Mouse (Mus musculus) gastrocnemius, postnatal 14 days (tissue): ENCODE data around the gene Gm13288. TPM values are rescaled to one million over a fixed set of nuclear protein-coding genes. Genes with fewer than 3 reads are reported as not detected.
A peak's percentile ranks its signal among the peaks of the same experiment; 100 is the strongest.
"Not testable (repeated sequence)": the region's sequence is repeated elsewhere in the genome, so short reads cannot be mapped to it uniquely, and the experiment has no call there.

Source experiments
- DNase-seq: peaks from one replicate; pipeline ENCODE4 v3.0.0; 2021; ENCODE audit warnings: mixed read lengths
- intact Hi-C: fragments of 180-260 bp; cut with DNase I; formaldehyde crosslinking; loops from one replicate; pipeline ENCODE4 v1.15.1; 2025; ENCODE audit warnings: low total_unique reads
- total RNA-seq, 2 experiments: library from RNA; stranded (reverse); gene quantifications; 2 replicates each; pipeline ENCODE4 v1.2.3; 2021

Gm13288 gene
- total RNA-seq, 2 experiments from 2014 or later: not detected

GRCm38 (mm10) chr4:88793936-88794675, 11.2 kb upstream of the Gm13288 start, which contains the start of gene Gm13275:
Gene Gm13275 (plus strand): TSS chr4:88794487.
- intact Hi-C loops: not testable (repeated sequence)
- peak; percentile 45 for DNase-seq

GRCm38 (mm10) chr4:88797097-88797496, 8.2 kb upstream of the Gm13288 start, which contains the start of gene Gm13279:
Gene Gm13279 (plus strand): TSS chr4:88797397.
- intact Hi-C loops: not testable (repeated sequence)

GRCm38 (mm10) chr4:88799365-88799764, 6.0 kb upstream of the Gm13288 start, which contains the start of gene Gm13285:
Gene Gm13285 (plus strand): TSS chr4:88799665.
- DNase-seq, intact Hi-C loops: not testable (repeated sequence)

More at GRCm38 (mm10) chr4:88797097-88797496, 8.2 kb upstream of the Gm13288 start, which contains the start of gene Gm13279:
- not testable (repeated sequence) for DNase-seq

GRCm38 (mm10) chr4:88802954-88803353, 2.4 kb upstream of the Gm13288 start, which contains the start of gene Gm13287:
Gene Gm13287 (plus strand): TSS chr4:88803254.
- intact Hi-C loops, DNase-seq: not testable (repeated sequence)

GRCm38 (mm10) chr4:88805761-88806160, 430 bp downstream of the Gm13288 start:
- intact Hi-C loops: not testable (repeated sequence)
- peak; percentile 31 for DNase-seq

- intact Hi-C loops: no loop called here
- DNase-seq: no peak
These were observed 10.6 kb downstream of the Gm13288 start, which contains the start of gene Ifna7 for GRCm38 (mm10) chr4:88815928-88816327. Gene Ifna7 (plus strand): TSS chr4:88816228.

- intact Hi-C loops: no loop called here
- DNase-seq: no peak
These were observed 14.3 kb downstream of the Gm13288 start, which contains the start of gene Ifna11 for GRCm38 (mm10) chr4:88819659-88820058. Gene Ifna11 (plus strand): TSS chr4:88819959.

GRCm38 (mm10) chr4:88822995-88823394, 17.7 kb downstream of the Gm13288 start:
- no peak for DNase-seq
- intact Hi-C loops: no loop called here

GRCm38 (mm10) chr4:88827116-88827515, 21.8 kb downstream of the Gm13288 start, which contains the start of gene Ifna6:
Gene Ifna6 (plus strand): TSS chr4:88827416.
- intact Hi-C loops, DNase-seq: not testable (repeated sequence)

GRCm38 (mm10) chr4:88830523-88830922, 25.2 kb downstream of the Gm13288 start:
- DNase-seq: peak; percentile 5
- intact Hi-C loops: no loop called here

GRCm38 (mm10) chr4:88835225-88835624, 29.9 kb downstream of the Gm13288 start, which contains the start of gene Ifna5:
Gene Ifna5 (plus strand): TSS chr4:88835525.
- DNase-seq, intact Hi-C loops: not testable (repeated sequence)

GRCm38 (mm10) chr4:88838828-88839227, 33.5 kb downstream of the Gm13288 start:
- no peak for DNase-seq
- intact Hi-C loops: no loop called here

- intact Hi-C loops: no loop called here
- no peak for DNase-seq
These were observed 34.7 kb downstream of the Gm13288 start for GRCm38 (mm10) chr4:88840058-88840457.

GRCm38 (mm10) chr4:88841438-88841911, 36.1 kb downstream of the Gm13288 start, which contains the start of gene Ifna4:
Gene Ifna4 (plus strand): TSS chr4:88841861.
- DNase-seq: no peak
- intact Hi-C loops: no loop called here

GRCm38 (mm10) chr4:88845334-88845733, 40.0 kb downstream of the Gm13288 start:
- DNase-seq: no peak
- intact Hi-C loops: no loop called here

GRCm38 (mm10) chr4:88849698-88850097, 44.4 kb downstream of the Gm13288 start, which contains the start of gene Ifna1:
Gene Ifna1 (plus strand): TSS chr4:88850087.
- intact Hi-C loops: no loop called here
- DNase-seq: no peak

- intact Hi-C loops: no loop called here
- DNase-seq: no peak
These were observed 45.9 kb downstream of the Gm13288 start for GRCm38 (mm10) chr4:88851026-88851763.
